Mouse (Mus musculus) ES-E14 (cell line): ENCODE data around the gene Kcnip2. TPM values are rescaled to one million over a fixed set of nuclear protein-coding genes. Genes with fewer than 3 reads are reported as not detected.

Experiments used
- DNase-seq: peaks from one replicate; pipeline ENCODE4 v3.0.0-alpha.2; 2013; ENCODE audit warnings: low read depth, low spot score
- H3K27ac ChIP-seq: 2 replicates; pipeline ENCODE4 v1.5.1; 2012; ENCODE audit warnings: low read depth, mild to moderate bottlenecking, low read length, moderate library complexity, mixed read lengths; ENCODE audit not compliant: poor library complexity, insufficient read depth, severe bottlenecking
- H3K36me3 ChIP-seq: 2 replicates; pipeline ENCODE4 v1.6.1; 2012; ENCODE audit warnings: mild to moderate bottlenecking, low read length, moderate library complexity, mixed read lengths; ENCODE audit not compliant: control insufficient read depth, poor library complexity, insufficient read depth, severe bottlenecking
- H3K4me1 ChIP-seq, 2 experiments: fragments of 150-350 bp in 1 of 2; sonication (generic) in 1 of 2; 2 replicates each; pipeline ENCODE4 v1.6.1; 2012; ENCODE audit warnings: low read length in 2 of 2, mild to moderate bottlenecking in 1 of 2, mixed read lengths in 1 of 2; ENCODE audit not compliant: control insufficient read depth in 2 of 2, insufficient read depth in 2 of 2, poor library complexity in 1 of 2
- H3K4me3 ChIP-seq, 2 experiments: fragments of 150-350 bp in 1 of 2; sonication (generic) in 1 of 2; 2 replicates each; pipeline ENCODE4 v1.5.1; 2012; ENCODE audit warnings: low read length in 2 of 2, low read depth in 1 of 2, mild to moderate bottlenecking in 1 of 2, mixed read lengths in 1 of 2; ENCODE audit not compliant: insufficient read depth in 1 of 2, poor library complexity in 1 of 2, severe bottlenecking in 1 of 2
- H3K9ac ChIP-seq: 2 replicates; pipeline ENCODE4 v1.6.1; 2012; ENCODE audit warnings: low read depth, mild to moderate bottlenecking, low read length, mixed read lengths; ENCODE audit not compliant: poor library complexity, insufficient read depth, severe bottlenecking
- H3K9me3 ChIP-seq: fragments of 150-350 bp; sonication (generic); 2 replicates; pipeline ENCODE4 v1.6.1; 2012; ENCODE audit warnings: low read depth, mild to moderate bottlenecking, low read length; ENCODE audit not compliant: control insufficient read depth, insufficient read depth
- CHD2 ChIP-seq: IDR thresholded peaks from 2 replicates; pipeline ENCODE4 v1.6.1; 2014; ENCODE audit warnings: mild to moderate bottlenecking, low read depth, low read length, inconsistent platforms
- HCFC1 ChIP-seq: IDR thresholded peaks from 2 replicates; pipeline ENCODE4 v1.6.1; 2012; ENCODE audit warnings: low read length, inconsistent platforms, borderline replicate concordance; ENCODE audit not compliant: insufficient read depth
- MAFK ChIP-seq: IDR thresholded peaks from 2 replicates; pipeline ENCODE4 v1.6.1; 2014; ENCODE audit warnings: mild to moderate bottlenecking, low read depth, low read length, inconsistent platforms; ENCODE audit not compliant: insufficient read depth
- ZC3H11A ChIP-seq: IDR thresholded peaks from 2 replicates; pipeline ENCODE4 v1.6.1; 2012; ENCODE audit warnings: low read depth, mild to moderate bottlenecking, inconsistent platforms, low read length, borderline replicate concordance
- ZNF384 ChIP-seq: IDR thresholded peaks from 2 replicates; pipeline ENCODE4 v1.6.1; 2012; ENCODE audit warnings: low read depth, low read length, inconsistent platforms
- in situ Hi-C, 2 experiments: fragments of 600-800 bp; cut with MboI; formaldehyde crosslinking; loops; one replicate each; pipeline ENCODE4 v1.15.1; 2025; ENCODE audit warnings: low sequenced_read_pairs in 2 of 2, inconsistent platforms in 1 of 2; ENCODE audit not compliant: unreplicated experiment in 2 of 2
- total RNA-seq: library from RNA; depleted of rRNA; stranded (reverse); fragments of 300-350 nt; gene quantifications from 2 replicates; pipeline ENCODE4 v1.2.3, GENCODE M21; 2012

Gene Kcnip2
- total RNA-seq, 1 experiment: 0.85 TPM

DNA sequence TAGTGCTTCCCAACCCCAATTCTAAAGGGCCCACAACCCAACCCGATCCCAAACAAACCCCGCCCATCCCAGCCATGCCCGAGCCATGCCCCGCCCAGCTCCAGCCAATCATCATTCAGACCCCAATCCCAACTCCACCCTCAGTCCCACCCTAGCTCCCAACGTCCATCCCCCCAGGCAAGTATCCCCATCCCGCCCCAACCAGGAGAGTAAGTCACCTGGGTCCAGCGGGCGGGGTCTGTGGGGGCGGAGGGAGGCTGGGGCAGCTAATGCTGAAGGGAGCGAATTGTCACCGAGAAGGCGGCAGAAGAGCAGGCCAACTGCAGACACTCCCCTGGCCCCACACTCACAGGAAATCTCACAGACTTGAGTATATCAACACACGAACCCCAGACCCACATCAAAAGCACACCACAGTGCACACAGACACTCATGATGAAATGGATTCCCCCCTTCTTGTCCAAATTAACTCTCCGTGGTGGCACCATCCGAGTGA is 19.8 kb downstream of the Kcnip2 start:
- no peak for TF ChIP-seq CHD2
- Histone ChIP-seq H3K27ac (no peak overlapping the region), H3K4me1 (peaks cover 3 to 14% of the 10 kb centered on the region in 2 experiments; a peak in 2 of 4 replicates), H3K4me3 (peak overlapping the region; percentile 22 to 61; a peak in 3 of 4 replicates), H3K36me3 (no peaks in the 10 kb centered on the region), H3K9ac (no peak overlapping the region), H3K9me3 (no peaks in the 10 kb centered on the region)
- in situ Hi-C loops: no loop called here
- peak; percentile 95 for DNase-seq

DNA sequence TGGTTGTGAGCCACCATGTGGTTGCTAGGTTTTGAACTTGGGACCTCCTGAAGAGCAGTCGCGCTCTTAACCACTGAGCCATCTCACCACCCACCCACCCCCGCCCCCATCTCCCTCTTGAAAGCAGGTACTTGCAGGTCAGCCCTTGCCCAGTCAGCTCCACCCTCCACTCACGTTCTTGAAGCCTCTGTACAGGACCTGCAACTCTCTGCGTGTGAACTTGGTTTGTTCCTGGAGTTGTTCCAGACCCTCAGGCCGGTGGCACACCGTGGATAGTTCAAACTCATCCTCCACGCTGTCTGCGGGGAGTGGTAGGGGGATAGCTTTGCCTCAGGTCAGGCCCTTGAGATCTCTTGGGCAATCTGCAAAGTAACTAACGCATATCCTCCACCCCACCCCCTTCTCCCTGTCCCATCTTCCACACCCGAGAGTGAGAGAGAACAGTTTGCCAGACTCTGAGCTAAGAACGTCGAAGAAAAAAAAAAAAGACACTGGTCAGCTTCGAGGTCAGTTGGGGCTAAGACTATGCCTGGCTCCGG is 20.4 kb downstream of the Kcnip2 start:
- Histone ChIP-seq H3K9ac (0 out of 2 replicates have a peak overlapping the region, but pooled peaks have one; percentile 44), H3K4me3 (peak overlapping the region; percentile 22 to 61; a peak in 3 of 4 replicates), H3K27ac (no peak overlapping the region), H3K9me3 (no peaks in the 10 kb centered on the region), H3K4me1 (peaks cover 3 to 19% of the 10 kb centered on the region in 2 experiments; a peak in 2 of 4 replicates), H3K36me3 (no peaks in the 10 kb centered on the region)
- no peak for DNase-seq
- in situ Hi-C loops: no loop called here
- 0 out of 2 replicates have a peak, but pooled peaks have one; percentile 6 for TF ChIP-seq ZNF384
- TF ChIP-seq ZC3H11A: no peak
- TF ChIP-seq HCFC1: no peak

DNA sequence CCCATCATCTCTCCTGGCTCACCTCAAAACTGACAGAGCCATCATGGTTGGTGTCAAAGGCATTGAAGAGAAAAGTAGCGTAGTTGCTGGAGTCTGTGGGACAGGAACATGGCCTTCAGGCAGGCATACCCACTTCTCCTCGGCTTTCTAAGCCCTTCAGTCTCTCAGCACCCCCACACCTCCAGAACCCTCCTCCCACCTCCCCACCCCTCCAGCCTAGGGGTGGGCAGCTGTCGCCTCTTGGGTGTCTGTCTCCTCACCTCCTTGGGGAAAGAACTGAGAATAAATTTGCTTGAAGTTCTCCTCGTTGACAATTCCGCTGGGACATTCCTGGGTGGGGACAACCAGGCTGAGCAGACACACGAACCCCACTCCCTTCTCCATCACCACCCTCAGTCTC is 21.1 kb downstream of the Kcnip2 start:
- H3K36me3 ChIP-seq: no peaks in the 10 kb centered on the region
- no peak for DNase-seq
- no peak overlapping the region for H3K9ac ChIP-seq
- H3K9me3 ChIP-seq: no peaks in the 10 kb centered on the region
- H3K27ac ChIP-seq: no peak overlapping the region
- TF ChIP-seq MAFK: no peak
- TF ChIP-seq CHD2: no peak
- TF ChIP-seq ZNF384: no peak
- TF ChIP-seq HCFC1: no peak
- TF ChIP-seq ZC3H11A: no peak
- peaks cover 5 to 20% of the 10 kb centered on the region in 2 experiments; a peak in 3 of 4 replicates for H3K4me1 ChIP-seq
- no peak overlapping the region for H3K4me3 ChIP-seq
- in situ Hi-C loops: no loop called here

DNA sequence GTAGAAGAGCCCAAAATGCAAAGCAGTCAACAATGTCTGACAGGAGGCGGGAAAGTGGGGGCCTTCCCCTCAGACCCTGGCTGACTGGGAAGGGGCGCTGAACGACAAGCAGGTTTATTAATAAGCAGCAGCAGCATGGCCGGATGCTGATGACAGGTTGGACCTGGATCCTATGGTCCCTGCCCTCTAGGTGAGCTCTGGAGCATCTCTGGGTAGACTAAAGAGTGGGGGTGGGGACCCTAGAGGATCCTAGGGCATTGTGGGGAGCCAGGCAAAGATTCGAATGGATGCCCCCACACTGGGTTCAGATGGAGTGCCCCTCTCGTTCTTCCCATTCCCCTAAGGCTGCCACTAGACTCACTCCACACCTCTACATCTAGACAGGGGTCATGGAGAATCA is 23.5 kb downstream of the Kcnip2 start:
- no peak overlapping the region for H3K27ac ChIP-seq
- DNase-seq: no peak
- no peak overlapping the region for H3K4me3 ChIP-seq
- no peak for TF ChIP-seq MAFK
- TF ChIP-seq ZC3H11A: no peak
- no peak for TF ChIP-seq ZNF384
- TF ChIP-seq CHD2: no peak
- TF ChIP-seq HCFC1: no peak
- no peaks in the 10 kb centered on the region for H3K36me3 ChIP-seq
- no peak overlapping the region for H3K9ac ChIP-seq
- in situ Hi-C loops: no loop called here
- no peaks in the 10 kb centered on the region for H3K9me3 ChIP-seq
- H3K4me1 ChIP-seq: peaks cover 5 to 20% of the 10 kb centered on the region in 2 experiments; a peak in 3 of 4 replicates
